Mouse (Mus musculus) liver, adult 2 months (tissue): ENCODE measurements around the gene Cnot6l. TPM values are rescaled to one million over a fixed set of nuclear protein-coding genes. Genes with fewer than 3 reads are reported as not detected.

Source experiments
- DNase-seq: peaks from one replicate; pipeline ENCODE4 v3.0.0-alpha.2; 2011; ENCODE audit warnings: low read depth, low spot score; ENCODE audit errors: extremely low read depth
- H3K27ac ChIP-seq: fragments of 200-500 bp; replicated peaks from 2 replicates; pipeline ENCODE4 v1.5.1; 2012; ENCODE audit warnings: low read depth, mild to moderate bottlenecking, control low read depth, inconsistent platforms, low read length; ENCODE audit not compliant: insufficient read depth
- H3K27me3 ChIP-seq: fragments of 200-500 bp; 2 replicates; pipeline ENCODE4 v1.6.1; 2012; ENCODE audit warnings: mild to moderate bottlenecking, moderate library complexity, low read length, inconsistent platforms; ENCODE audit not compliant: control insufficient read depth, insufficient read depth
- H3K36me3 ChIP-seq: fragments of 200-500 bp; 2 replicates; pipeline ENCODE4 v1.6.1; 2012; ENCODE audit warnings: low read length, inconsistent platforms; ENCODE audit not compliant: control insufficient read depth, insufficient read depth
- H3K4me1 ChIP-seq: fragments of 200-500 bp; 2 replicates; pipeline ENCODE4 v1.6.1; 2011; ENCODE audit warnings: low read length; ENCODE audit not compliant: control insufficient read depth, insufficient read depth
- H3K4me3 ChIP-seq: fragments of 200-500 bp; 2 replicates; pipeline ENCODE4 v1.5.1; 2011; ENCODE audit warnings: low read depth, mild to moderate bottlenecking, control low read depth, low read length, moderate library complexity; ENCODE audit not compliant: insufficient read depth
- H3K79me2 ChIP-seq: fragments of 200-500 bp; 2 replicates; pipeline ENCODE4 v1.6.1; 2012; ENCODE audit warnings: inconsistent platforms, mild to moderate bottlenecking, low read length, moderate library complexity; ENCODE audit not compliant: control insufficient read depth, insufficient read depth
- H3K9ac ChIP-seq: fragments of 200-500 bp; 2 replicates; pipeline ENCODE4 v1.6.1; 2012; ENCODE audit warnings: low read depth, mild to moderate bottlenecking, control low read depth, inconsistent platforms, low read length
- CTCF ChIP-seq: fragments of 200-500 bp; IDR thresholded peaks from 2 replicates; pipeline ENCODE4 v1.5.1; 2011; ENCODE audit warnings: low read depth, low read length, control low read depth
- POLR2A ChIP-seq: fragments of 200-500 bp; IDR thresholded peaks from 2 replicates; pipeline ENCODE4 v1.6.1; 2011; ENCODE audit warnings: low read length, control low read depth; ENCODE audit not compliant: insufficient read depth; ENCODE audit errors: extremely low read depth
- WGBS: fragments of 180-500 bp; shearing (Covaris S2); methylation state at CpG from one replicate; pipeline ENCODE4 v1.1.7; 2018; 5-methylcytosine and 5-hydroxymethylcytosine counted together
- polyA plus RNA-seq: library from polyadenylated mRNA; depleted of rRNA; stranded (reverse); fragments of >200 nt; gene quantifications from 2 replicates; pipeline ENCODE4 v1.2.3, GENCODE M21; 2012
- total RNA-seq: library from RNA; depleted of rRNA; stranded (reverse); fragments of >200 nt; gene quantifications from 2 replicates; pipeline ENCODE4 v1.2.3, GENCODE M21; 2014

Gene Cnot6l
- total and polyA plus RNA-seq, 2 experiments, result 3.5 to 24.7 TPM

DNA sequence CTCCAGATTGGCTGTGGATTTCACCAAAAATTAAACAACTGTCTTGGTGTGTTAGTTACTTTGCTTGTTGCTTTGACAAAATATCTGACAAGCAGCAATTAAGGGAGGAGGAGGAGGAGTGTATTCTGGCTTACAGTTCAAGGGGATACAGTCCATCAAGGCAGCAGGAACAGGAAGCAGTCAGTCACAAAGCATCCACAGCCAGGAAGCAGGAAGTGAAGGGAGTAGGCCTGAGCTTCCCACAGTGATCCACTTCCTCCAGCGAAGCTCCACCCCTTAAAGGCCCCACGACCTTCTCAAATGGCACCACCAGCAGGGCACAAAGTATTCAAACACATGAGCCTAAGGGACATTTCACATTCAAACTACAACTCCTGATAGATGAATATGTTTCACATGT lies 2.8 kb upstream of the Cnot6l start:
- H3K36me3 ChIP-seq, result no peaks in the 10 kb centered on the region
- no peaks in the 10 kb centered on the region for H3K79me2 ChIP-seq
- no peaks in the 10 kb centered on the region for H3K27me3 ChIP-seq
- WGBS, result 85% methylated on average over 2 of the region's 2 CpGs
- H3K4me3 ChIP-seq, result no peak overlapping the region
- H3K9ac ChIP-seq, result no peak overlapping the region
- no peak overlapping the region for H3K27ac ChIP-seq
- H3K4me1 ChIP-seq, result no peaks in the 10 kb centered on the region; the same call in 1 of the 2 replicates
- no peak for DNase-seq
- TF ChIP-seq CTCF, result no peak
- TF ChIP-seq POLR2A, result no peak

DNA sequence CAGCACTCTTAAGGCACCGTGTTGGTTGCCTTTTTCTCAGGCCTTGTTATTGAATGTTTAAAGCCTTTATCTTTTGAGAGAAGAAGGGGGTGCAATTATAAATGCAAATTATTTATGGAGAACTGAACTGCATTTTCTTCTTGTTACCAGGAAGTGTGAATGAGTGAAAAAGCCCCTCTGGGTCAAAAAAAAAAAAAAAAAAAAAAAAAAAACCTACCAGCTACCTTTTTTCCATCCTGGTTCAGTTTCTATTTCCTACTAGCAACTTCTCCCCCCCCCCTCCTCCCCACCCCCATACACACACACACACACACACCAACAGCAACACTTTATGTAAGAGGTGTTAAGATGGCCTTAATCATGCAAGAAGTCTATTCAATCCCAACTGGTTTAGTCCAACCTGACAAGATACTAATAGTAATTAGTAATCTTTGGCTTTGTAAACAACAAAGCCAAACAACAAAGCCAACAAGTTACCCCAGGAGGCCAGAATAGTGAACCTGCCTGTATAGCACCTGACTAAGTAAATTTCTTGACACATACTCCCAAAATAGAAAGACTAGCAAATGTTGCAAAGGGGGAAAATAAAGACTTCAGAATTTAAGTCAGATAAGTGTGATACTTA lies 463 bp downstream of the Cnot6l start:
- peak overlapping the region; percentile 96 for H3K27ac ChIP-seq
- peaks cover 5% of the 10 kb centered on the region; the same call in 1 of the 2 replicates for H3K4me1 ChIP-seq
- peak overlapping the region; percentile 83 for H3K9ac ChIP-seq
- peaks cover 10% of the 10 kb centered on the region; the same call in 1 of the 2 replicates for H3K79me2 ChIP-seq
- WGBS, result 2% methylated on average over 1 of the region's 1 CpGs
- H3K27me3 ChIP-seq, result no peaks in the 10 kb centered on the region
- TF ChIP-seq POLR2A, result no peak
- TF ChIP-seq CTCF, result no peak
- H3K4me3 ChIP-seq, result peak overlapping the region; percentile 84
- peak; percentile 53 for DNase-seq
- no peaks in the 10 kb centered on the region for H3K36me3 ChIP-seq

DNA sequence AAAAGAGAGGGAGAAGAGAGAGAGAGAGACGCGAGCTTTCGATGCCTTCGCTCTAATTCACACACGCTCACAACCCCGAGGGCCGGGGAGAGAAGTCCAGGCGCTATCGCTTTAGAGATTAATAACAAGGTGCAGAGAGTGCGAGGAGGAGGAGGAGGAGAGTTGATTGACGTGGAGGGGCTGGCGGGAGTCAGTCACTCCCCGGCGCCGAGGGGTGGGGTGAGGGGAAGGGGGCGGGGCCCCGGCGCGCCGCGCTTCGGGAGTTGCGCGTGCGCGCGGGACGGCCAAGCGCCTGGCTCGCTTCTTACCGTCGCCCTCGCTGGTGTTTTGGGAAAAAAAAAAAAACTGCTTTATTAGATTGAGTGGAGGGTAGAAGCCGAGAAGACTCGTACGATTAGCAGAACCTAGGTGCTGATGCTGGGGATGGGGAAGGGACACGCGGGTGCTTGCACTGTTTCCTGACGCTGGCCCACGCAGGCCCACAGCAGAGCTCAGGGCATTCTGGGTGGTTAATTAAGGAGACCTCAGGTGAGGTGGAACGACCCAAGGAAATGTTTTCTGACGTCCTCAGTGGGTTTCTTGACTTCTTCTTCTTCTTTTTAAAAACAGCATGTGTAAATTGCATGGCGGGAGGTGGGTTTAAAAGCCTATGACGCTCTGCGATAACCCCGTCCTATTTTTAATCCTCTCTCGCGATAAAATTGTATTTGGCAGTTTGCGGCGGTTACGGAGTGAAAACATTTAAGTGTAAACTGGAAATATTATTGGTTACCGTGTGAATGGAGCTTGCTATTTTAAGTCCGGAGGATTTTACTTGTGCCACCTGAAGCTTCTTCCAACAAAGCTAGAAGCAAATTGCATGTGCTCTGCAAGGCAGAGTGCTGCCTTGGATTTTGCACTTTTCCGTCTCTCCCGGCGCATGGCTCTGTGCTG lies 1.3 kb downstream of the Cnot6l start:
- Histone ChIP-seq H3K79me2 (peaks cover 10% of the 10 kb centered on the region; the same call in 1 of the 2 replicates), H3K27me3 (no peaks in the 10 kb centered on the region), H3K4me1 (peaks cover 5% of the 10 kb centered on the region; the same call in 1 of the 2 replicates), H3K9ac (peak overlapping the region; percentile 83), H3K36me3 (no peaks in the 10 kb centered on the region), H3K4me3 (peak overlapping the region; percentile 84), H3K27ac (peak overlapping the region; percentile 98)
- WGBS, result under 1% methylated on average over 56 of the region's 56 CpGs
- TF ChIP-seq CTCF, result no peak
- peak; percentile 89 for TF ChIP-seq POLR2A
- peak; percentile 87 for DNase-seq

DNA sequence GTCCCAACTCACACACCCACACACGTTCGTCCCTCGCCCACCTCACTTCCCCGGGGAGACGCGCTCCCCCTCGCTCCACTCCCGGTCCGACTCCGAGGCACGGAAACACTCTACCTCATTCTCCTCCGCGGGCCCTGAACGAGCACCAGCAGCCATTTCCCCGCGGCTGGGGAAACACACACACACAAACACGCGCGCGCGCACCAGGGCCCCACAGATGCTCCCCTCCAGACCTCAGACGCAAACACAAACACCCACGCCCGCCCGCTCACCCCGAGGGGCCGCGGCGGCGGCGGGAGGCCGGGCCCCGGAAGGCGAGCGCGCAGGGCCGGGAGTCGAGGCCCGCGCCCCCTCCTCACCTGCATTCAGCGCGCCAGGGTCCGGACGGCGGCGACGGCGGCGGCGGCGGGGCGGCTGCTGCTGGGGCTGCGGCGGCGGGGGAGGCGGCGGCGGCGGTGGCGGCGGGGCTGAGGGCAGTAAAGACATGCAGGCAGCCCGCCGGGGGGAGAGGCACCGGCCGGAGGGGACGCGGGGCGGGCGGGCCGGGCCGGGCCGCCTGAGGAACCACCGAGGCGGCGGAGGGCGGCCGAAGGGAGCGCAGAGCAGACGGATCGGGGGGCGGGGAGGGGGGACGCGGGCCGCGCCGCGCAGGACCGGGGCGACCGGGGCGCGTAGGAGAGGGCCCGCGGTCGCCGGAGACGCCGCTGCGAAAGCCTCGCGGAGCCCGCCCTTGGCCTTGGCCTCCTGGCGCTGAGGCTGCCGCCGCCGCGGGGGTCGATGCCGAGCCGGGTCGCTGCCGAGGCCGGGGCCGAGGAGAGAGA lies 2.2 kb downstream of the Cnot6l start:
- Histone ChIP-seq H3K27ac (peak overlapping the region; percentile 98), H3K4me1 (peaks cover 5% of the 10 kb centered on the region; the same call in 1 of the 2 replicates), H3K36me3 (no peaks in the 10 kb centered on the region), H3K9ac (peak overlapping the region; percentile 83), H3K27me3 (no peaks in the 10 kb centered on the region), H3K4me3 (peak overlapping the region; percentile 84), H3K79me2 (peaks cover 10% of the 10 kb centered on the region; the same call in 1 of the 2 replicates)
- DNase-seq, result no peak
- WGBS, result 1% methylated on average over 98 of the region's 114 CpGs
- TF ChIP-seq CTCF, result no peak
- no peak for TF ChIP-seq POLR2A

DNA sequence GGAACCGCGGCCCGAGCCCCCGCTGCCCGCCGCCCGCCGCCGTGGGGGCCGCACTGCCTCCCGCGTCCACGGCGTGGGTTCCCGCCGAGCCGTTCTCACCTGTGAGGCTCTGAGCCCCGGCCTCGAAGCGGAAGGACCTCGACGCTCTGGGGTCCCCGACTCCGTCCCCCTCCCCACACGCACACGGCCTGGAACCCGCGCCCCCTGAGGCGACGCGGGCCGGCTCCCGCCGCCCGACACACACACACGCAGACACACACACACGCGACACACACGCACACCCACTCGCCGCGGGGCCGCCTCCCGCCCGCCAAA lies 2.8 kb downstream of the Cnot6l start:
- Histone ChIP-seq H3K27ac (peak overlapping the region; percentile 62), H3K4me3 (peak overlapping the region; percentile 84), H3K36me3 (no peaks in the 10 kb centered on the region), H3K4me1 (peaks cover 5% of the 10 kb centered on the region; the same call in 1 of the 2 replicates), H3K9ac (peak overlapping the region; percentile 83), H3K79me2 (peaks cover 13% of the 10 kb centered on the region; the same call in 1 of the 2 replicates), H3K27me3 (no peaks in the 10 kb centered on the region)
- no peak for TF ChIP-seq CTCF
- TF ChIP-seq POLR2A, result no peak
- under 1% methylated on average over 41 of the region's 45 CpGs for WGBS
- DNase-seq, result no peak
